Mouse (Mus musculus): ENCODE measurements at regions not wholly inside any gene's neighbourhood (a gene's known extent, or its start where the extent isn't known, plus 50 kb on each side); places are given as distances from the start of the nearest gene placed in this dataset.
"Not testable (repeated sequence)": the region's sequence is repeated elsewhere in the genome, so short reads cannot be mapped to it uniquely, and the experiment has no call there.

DNA sequence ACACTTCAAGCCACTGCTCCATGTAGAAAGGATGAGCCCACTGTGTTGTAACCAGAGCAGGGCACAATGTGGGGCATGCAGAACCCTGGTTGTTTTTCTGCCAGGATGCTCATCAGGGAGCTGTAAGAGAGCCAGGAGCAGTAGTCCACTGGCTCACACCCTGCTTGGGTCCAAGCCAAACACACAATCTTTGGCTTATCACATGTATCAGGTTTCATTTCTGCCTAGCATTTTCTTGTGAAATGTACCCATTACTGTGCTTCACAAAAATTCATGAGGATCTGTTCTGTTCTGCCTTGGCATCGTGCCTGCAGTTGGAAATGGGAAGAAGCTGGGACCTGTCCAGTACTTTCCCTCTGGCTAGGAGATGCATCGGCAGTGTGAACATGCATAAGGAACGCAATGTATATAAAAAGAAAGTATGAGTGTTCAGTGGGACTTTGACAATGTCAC lies 491.6 kb upstream of the Igfbp3 start:
- H3K27ac ChIP-seq (ENCODE audit: insufficient read depth, low read length), result no peak overlapping the region
- no peaks in the 10 kb centered on the region for H3K4me1 ChIP-seq (ENCODE audit: control insufficient read depth, insufficient read depth, low read length)
- TF ChIP-seq CTCF (IDR thresholded peaks at IDR 0.05; ENCODE audit: extremely low read depth, insufficient read depth, low read length) (no peak), POLR2A (IDR thresholded peaks at IDR 0.05; ENCODE audit: extremely low read depth, insufficient read depth, low read length) (no peak)
- H3K4me3 ChIP-seq (ENCODE audit: insufficient read depth, low read length), result no peak overlapping the region

- Histone ChIP-seq H3K4me1 (ENCODE audit: control insufficient read depth, insufficient read depth, low read length) (no peaks in the 10 kb centered on the region), H3K27ac (ENCODE audit: insufficient read depth, low read length) (no peak overlapping the region), H3K4me3 (ENCODE audit: insufficient read depth, low read length) (no peak overlapping the region)
- TF ChIP-seq CTCF (IDR thresholded peaks at IDR 0.05; ENCODE audit: extremely low read depth, insufficient read depth, low read length), result no peak
- TF ChIP-seq POLR2A (IDR thresholded peaks at IDR 0.05; ENCODE audit: extremely low read depth, insufficient read depth, low read length), result no peak
These were observed 483.9 kb upstream of the Igfbp3 start for GRCm38 (mm10) chr11:7697591-7697990.

GRCm38 (mm10) chr11:7689701-7690100 lies 476.0 kb upstream of the Igfbp3 start:
- H3K27ac ChIP-seq (ENCODE audit: insufficient read depth, low read length); H3K4me3 ChIP-seq (ENCODE audit: insufficient read depth, low read length); H3K4me1 ChIP-seq (ENCODE audit: control insufficient read depth, insufficient read depth, low read length): not testable (repeated sequence)

- Histone ChIP-seq H3K27ac (ENCODE audit: insufficient read depth, low read length) (no peak overlapping the region), H3K4me3 (ENCODE audit: insufficient read depth, low read length) (no peak overlapping the region), H3K4me1 (ENCODE audit: control insufficient read depth, insufficient read depth, low read length) (no peaks in the 10 kb centered on the region)
- TF ChIP-seq POLR2A (IDR thresholded peaks at IDR 0.05; ENCODE audit: extremely low read depth, insufficient read depth, low read length), result no peak
- no peak for TF ChIP-seq CTCF (IDR thresholded peaks at IDR 0.05; ENCODE audit: extremely low read depth, insufficient read depth, low read length)
These were observed 459.1 kb upstream of the Igfbp3 start for GRCm38 (mm10) chr11:7672821-7673220.

DNA sequence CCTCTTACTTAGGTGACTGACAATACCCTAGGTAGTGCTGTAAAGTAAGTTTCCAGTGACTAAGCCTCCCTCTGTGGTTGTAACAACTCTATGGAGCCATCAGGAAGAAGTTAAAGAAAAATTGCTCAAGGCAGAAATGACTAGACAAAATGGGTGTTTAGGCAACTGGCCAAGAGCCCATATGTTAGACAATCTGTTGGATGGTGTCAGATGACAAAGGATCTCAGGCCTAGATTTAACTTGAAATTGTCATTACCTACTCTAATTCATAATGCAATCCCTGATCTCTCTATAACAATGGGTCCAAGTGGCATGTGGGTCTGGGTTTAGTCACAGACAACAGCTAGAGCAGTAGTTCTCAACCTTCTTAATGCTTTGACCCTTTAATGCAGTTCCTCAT lies 416.9 kb upstream of the Igfbp3 start:
- H3K4me1 ChIP-seq (ENCODE audit: control insufficient read depth, insufficient read depth, low read length), result no peaks in the 10 kb centered on the region
- TF ChIP-seq CTCF (IDR thresholded peaks at IDR 0.05; ENCODE audit: extremely low read depth, insufficient read depth, low read length) (no peak), POLR2A (IDR thresholded peaks at IDR 0.05; ENCODE audit: extremely low read depth, insufficient read depth, low read length) (no peak)
- H3K27ac ChIP-seq (ENCODE audit: insufficient read depth, low read length), result no peak overlapping the region
- H3K4me3 ChIP-seq (ENCODE audit: insufficient read depth, low read length), result no peak overlapping the region

GRCm38 (mm10) chr11:7625256-7625655 lies 411.5 kb upstream of the Igfbp3 start:
- Histone ChIP-seq H3K27ac (ENCODE audit: insufficient read depth, low read length) (no peak overlapping the region), H3K4me3 (ENCODE audit: insufficient read depth, low read length) (no peak overlapping the region), H3K4me1 (ENCODE audit: control insufficient read depth, insufficient read depth, low read length) (no peaks in the 10 kb centered on the region)
- no peak for TF ChIP-seq CTCF (IDR thresholded peaks at IDR 0.05; ENCODE audit: extremely low read depth, insufficient read depth, low read length)
- TF ChIP-seq POLR2A (IDR thresholded peaks at IDR 0.05; ENCODE audit: extremely low read depth, insufficient read depth, low read length), result no peak

GRCm38 (mm10) chr11:7620320-7620719 lies 406.6 kb upstream of the Igfbp3 start:
- no peaks in the 10 kb centered on the region for H3K4me1 ChIP-seq (ENCODE audit: control insufficient read depth, insufficient read depth, low read length)
- TF ChIP-seq CTCF (IDR thresholded peaks at IDR 0.05; ENCODE audit: extremely low read depth, insufficient read depth, low read length), result no peak
- no peak for TF ChIP-seq POLR2A (IDR thresholded peaks at IDR 0.05; ENCODE audit: extremely low read depth, insufficient read depth, low read length)
- no peak overlapping the region for H3K4me3 ChIP-seq (ENCODE audit: insufficient read depth, low read length)
- H3K27ac ChIP-seq (ENCODE audit: insufficient read depth, low read length), result no peak overlapping the region

DNA sequence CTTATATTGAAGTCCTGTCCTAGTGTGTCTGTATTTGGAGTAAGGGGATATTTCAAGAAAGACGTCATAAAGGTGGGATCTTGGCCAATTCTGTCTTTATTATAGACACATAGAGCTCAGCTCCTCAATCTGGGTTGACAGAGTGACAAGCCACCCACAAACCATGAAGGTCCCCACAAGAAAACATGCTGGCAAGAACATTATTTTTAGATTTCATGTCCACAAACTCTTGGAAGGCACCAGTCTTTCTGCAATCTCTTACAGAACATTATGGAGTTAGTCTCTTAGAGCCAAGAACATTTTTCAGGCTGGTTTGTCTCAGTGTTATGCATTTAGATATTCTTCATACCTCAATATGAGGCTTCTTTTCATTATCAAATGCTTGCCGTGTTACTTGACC lies 397.0 kb upstream of the Igfbp3 start:
- H3K4me3 ChIP-seq (ENCODE audit: insufficient read depth, low read length), result no peak overlapping the region
- TF ChIP-seq POLR2A (IDR thresholded peaks at IDR 0.05; ENCODE audit: extremely low read depth, insufficient read depth, low read length) (no peak), CTCF (IDR thresholded peaks at IDR 0.05; ENCODE audit: extremely low read depth, insufficient read depth, low read length) (no peak)
- no peaks in the 10 kb centered on the region for H3K4me1 ChIP-seq (ENCODE audit: control insufficient read depth, insufficient read depth, low read length)
- no peak overlapping the region for H3K27ac ChIP-seq (ENCODE audit: insufficient read depth, low read length)

- no peaks in the 10 kb centered on the region for H3K4me1 ChIP-seq (ENCODE audit: control insufficient read depth, insufficient read depth, low read length)
- H3K4me3 ChIP-seq (ENCODE audit: insufficient read depth, low read length), result no peak overlapping the region
- no peak overlapping the region for H3K27ac ChIP-seq (ENCODE audit: insufficient read depth, low read length)
- TF ChIP-seq CTCF (IDR thresholded peaks at IDR 0.05; ENCODE audit: extremely low read depth, insufficient read depth, low read length) (no peak), POLR2A (IDR thresholded peaks at IDR 0.05; ENCODE audit: extremely low read depth, insufficient read depth, low read length) (no peak)
These were observed 396.2 kb upstream of the Igfbp3 start for GRCm38 (mm10) chr11:7609921-7610320.

DNA sequence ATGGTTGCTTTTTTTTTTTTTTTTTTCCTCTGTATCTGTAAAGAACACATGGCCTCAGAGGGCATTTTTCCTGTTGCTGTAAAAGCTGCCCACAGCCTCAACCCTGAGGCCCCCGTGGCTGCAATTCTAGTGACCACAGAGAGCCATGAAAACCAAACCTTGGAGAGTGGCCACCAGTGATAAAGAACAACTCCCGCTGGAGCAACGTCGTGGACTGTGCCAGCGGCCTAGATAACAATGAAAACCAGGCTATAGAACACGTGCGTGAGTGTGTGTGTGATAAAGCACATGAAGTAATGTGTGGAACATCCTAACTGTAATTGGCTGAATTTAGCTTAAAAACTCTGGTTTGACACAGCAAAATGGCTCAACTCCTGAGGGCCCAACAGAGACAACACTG lies 392.9 kb upstream of the Igfbp3 start:
- Histone ChIP-seq H3K27ac (ENCODE audit: insufficient read depth, low read length) (no peak overlapping the region), H3K4me1 (ENCODE audit: control insufficient read depth, insufficient read depth, low read length) (no peaks in the 10 kb centered on the region), H3K4me3 (ENCODE audit: insufficient read depth, low read length) (no peak overlapping the region)
- TF ChIP-seq POLR2A (IDR thresholded peaks at IDR 0.05; ENCODE audit: extremely low read depth, insufficient read depth, low read length) (no peak), CTCF (IDR thresholded peaks at IDR 0.05; ENCODE audit: extremely low read depth, insufficient read depth, low read length) (no peak)

GRCm38 (mm10) chr11:7592010-7592409 lies 378.3 kb upstream of the Igfbp3 start:
- TF ChIP-seq POLR2A (IDR thresholded peaks at IDR 0.05; ENCODE audit: extremely low read depth, insufficient read depth, low read length) (no peak), CTCF (IDR thresholded peaks at IDR 0.05; ENCODE audit: extremely low read depth, insufficient read depth, low read length) (no peak)
- Histone ChIP-seq H3K4me3 (ENCODE audit: insufficient read depth, low read length) (no peak overlapping the region), H3K27ac (ENCODE audit: insufficient read depth, low read length) (no peak overlapping the region), H3K4me1 (ENCODE audit: control insufficient read depth, insufficient read depth, low read length) (no peaks in the 10 kb centered on the region)

Measured in cortical plate, adult 2 months (tissue).